Mouse (Mus musculus) neural tube, embryonic 11.5 days (tissue): ENCODE data around the gene L3mbtl1. TPM values are rescaled to one million over a fixed set of nuclear protein-coding genes. Genes with fewer than 3 reads are reported as not detected.
"Not testable (repeated sequence)": the region's sequence is repeated elsewhere in the genome, so short reads cannot be mapped to it uniquely, and the experiment has no call there.

Experiments
- ATAC-seq: fragments of 200-750 bp; cut with Nextera tagmentation; 2 replicates; pipeline ENCODE4 v1.8.0; 2017; ENCODE audit warnings: moderate number of reproducible peaks, mild to moderate bottlenecking, moderate TSS enrichment, moderate library complexity; ENCODE audit not compliant: insufficient read depth, low FRiP score, low TSS enrichment
- DNase-seq: peaks from one replicate; pipeline ENCODE4 v3.0.0-alpha.2; 2015; ENCODE audit warnings: low spot score
- H3K27ac ChIP-seq: fragments of 300-500 bp; sonication (generic); 2 replicates; pipeline ENCODE4 v1.5.1; 2014; ENCODE audit warnings: low read depth, mild to moderate bottlenecking, low read length
- H3K27me3 ChIP-seq: fragments of 300-500 bp; sonication (generic); 2 replicates; pipeline ENCODE4 v1.6.1; 2014; ENCODE audit warnings: mild to moderate bottlenecking, low read length, mixed read lengths; ENCODE audit not compliant: control insufficient read depth, insufficient read depth
- H3K36me3 ChIP-seq: fragments of 300-500 bp; sonication (generic); 2 replicates; pipeline ENCODE4 v1.6.1; 2014; ENCODE audit warnings: mild to moderate bottlenecking, low read length, moderate library complexity, mixed read lengths; ENCODE audit not compliant: control insufficient read depth, insufficient read depth
- H3K4me1 ChIP-seq: fragments of 300-500 bp; sonication (generic); 2 replicates; pipeline ENCODE4 v1.6.1; 2014; ENCODE audit warnings: low read length, mixed read lengths; ENCODE audit not compliant: control insufficient read depth, insufficient read depth
- H3K4me2 ChIP-seq: fragments of 300-500 bp; sonication (generic); 2 replicates; pipeline ENCODE4 v1.6.1; 2014; ENCODE audit warnings: low read depth, mild to moderate bottlenecking, moderate library complexity
- H3K4me3 ChIP-seq: fragments of 300-500 bp; sonication (generic); 2 replicates; pipeline ENCODE4 v1.5.1; 2014; ENCODE audit warnings: low read depth, low read length
- H3K9ac ChIP-seq: fragments of 300-500 bp; sonication (generic); 2 replicates; pipeline ENCODE4 v1.6.1; 2014; ENCODE audit warnings: mild to moderate bottlenecking, low read length
- H3K9me3 ChIP-seq: fragments of 300-500 bp; sonication (generic); 2 replicates; pipeline ENCODE4 v1.6.1; 2016; ENCODE audit warnings: low read length; ENCODE audit not compliant: control insufficient read depth
- WGBS: fragments of 180-500 bp; shearing (Covaris S2); extraction: QIAGEN DNeasy Blood & Tissue Kit; methylation state at CpG from one replicate; pipeline ENCODE4 v1.1.7; 2014; 5-methylcytosine and 5-hydroxymethylcytosine counted together
- polyA plus RNA-seq: library from polyadenylated mRNA; unstranded; fragments of >200 nt; fragmentation: Nextera tagmentation; extraction: Ambion mirVana; gene quantifications from 2 replicates; pipeline ENCODE4 v1.2.1, GENCODE M21; 2014

The L3mbtl1 gene
- polyA plus RNA-seq, result 0.05 TPM in 1 of 2 replicates, not detected in the other

DNA sequence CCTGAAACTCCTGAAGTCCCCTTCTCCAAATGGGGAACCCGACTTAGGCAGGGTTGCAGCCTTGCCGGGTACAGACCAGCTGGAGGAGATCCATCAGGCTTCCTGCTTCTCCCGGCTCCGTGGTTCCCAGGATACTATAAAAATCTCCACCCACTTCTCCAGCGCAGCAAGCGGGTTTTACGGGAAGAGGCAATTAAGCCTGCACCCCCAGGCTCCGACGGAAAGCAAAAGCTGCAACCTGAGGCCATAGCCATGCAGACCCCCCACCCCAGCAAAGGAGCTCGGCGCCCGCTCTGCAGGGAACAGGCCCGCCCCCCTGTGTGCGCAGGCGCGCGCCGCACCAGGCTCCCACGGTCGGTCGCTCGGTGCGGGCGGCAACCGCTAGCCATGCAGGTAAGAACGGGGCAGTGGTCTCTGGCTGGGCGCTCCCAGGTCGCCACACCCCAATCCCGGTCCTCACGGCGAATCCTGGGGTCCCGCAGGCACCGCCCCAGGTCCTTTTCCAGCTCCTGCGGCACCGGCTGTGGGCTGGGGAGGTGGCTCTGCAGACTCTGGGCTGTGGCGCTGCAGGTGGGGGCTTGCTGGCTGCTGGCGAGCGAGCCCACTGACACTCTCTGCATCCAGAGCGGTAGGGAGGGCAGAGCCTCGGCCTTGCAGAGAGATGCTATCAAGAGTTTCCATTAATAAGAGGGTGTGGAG is at the start of gene L3mbtl1:
Gene L3mbtl1, plus strand, starts transcription at position 325 of the 699 bp plus-strand sequence.
- Histone ChIP-seq H3K4me2 (peak within 1 kb of the TSS; percentile 93), H3K9ac (peak within 1 kb of the TSS; percentile 56), H3K4me3 (peak within 1 kb of the TSS; percentile 45), H3K27me3 (peaks cover 15% of the 10 kb centered on the region), H3K4me1 (0 out of 2 replicates have a peak, but pooled peaks cover 2% of the 10 kb centered on the region), H3K36me3 (0 out of 2 replicates have a peak, but pooled peaks cover 2% of the 10 kb centered on the region), H3K27ac (no peak within 1 kb of the TSS), H3K9me3 (no peaks in the 10 kb centered on the region)
- DNase-seq (peak; percentile 42), ATAC-seq (peak; percentile 49)
- WGBS, result under 1% methylated on average over 38 of the region's 40 CpGs

DNA sequence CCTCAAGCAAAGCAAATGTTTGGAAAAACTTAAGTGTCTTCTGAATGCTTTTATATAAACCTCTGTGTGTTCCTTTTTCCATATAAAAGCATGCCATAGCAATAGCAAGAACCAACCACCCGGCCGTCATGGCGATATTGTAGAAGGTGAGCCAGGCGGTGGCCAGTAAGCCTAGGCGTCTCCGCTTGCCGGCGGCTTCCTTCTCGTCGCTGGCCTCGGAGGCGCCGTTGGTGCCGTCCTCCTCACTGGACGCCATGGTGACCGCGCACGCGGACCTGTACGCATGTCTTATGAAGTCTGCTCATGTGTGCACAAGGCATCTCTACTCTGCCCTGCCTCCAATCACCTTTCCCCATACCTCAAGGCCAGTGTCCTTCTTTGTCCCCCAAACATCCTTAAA is 44.0 kb upstream of the L3mbtl1 start:
- 93% methylated on average over 16 of the region's 20 CpGs for WGBS
- not testable (repeated sequence) for H3K4me2 ChIP-seq, H3K27ac ChIP-seq, H3K4me3 ChIP-seq, H3K4me1 ChIP-seq, H3K9ac ChIP-seq, H3K27me3 ChIP-seq, H3K36me3 ChIP-seq, DNase-seq, ATAC-seq, H3K9me3 ChIP-seq

DNA sequence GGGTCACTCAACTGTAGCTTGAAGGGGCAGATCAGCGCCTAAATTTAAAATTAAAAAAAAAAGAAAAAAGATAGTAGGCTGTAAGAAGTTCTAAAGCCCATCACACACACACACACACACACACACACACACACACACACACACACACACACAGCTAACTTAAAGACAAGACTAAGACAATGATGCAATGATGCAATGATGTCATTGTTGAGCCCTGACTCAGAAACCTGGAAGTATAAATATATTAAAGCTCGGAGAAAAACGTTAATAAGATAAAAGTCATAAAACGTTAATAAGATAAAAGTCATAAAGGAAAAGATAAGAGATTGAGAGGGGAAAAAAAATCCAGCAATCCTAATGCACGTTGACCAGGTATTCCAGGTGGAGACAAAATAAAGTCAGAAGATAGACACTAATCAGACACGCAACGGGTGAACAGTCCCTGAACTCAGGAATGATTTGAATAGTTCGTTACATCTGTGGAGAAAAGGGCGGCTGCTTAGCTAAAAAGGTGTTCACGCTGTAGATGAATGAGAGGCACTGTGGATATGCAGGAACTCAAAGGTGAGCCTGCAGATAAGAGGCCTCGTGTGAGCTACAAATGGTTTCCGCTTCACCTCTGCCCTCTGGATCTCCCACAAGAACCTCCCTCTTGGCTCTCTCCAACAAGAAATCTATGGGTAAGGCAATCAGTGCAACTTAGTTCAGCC is 43.2 kb upstream of the L3mbtl1 start:
- WGBS, result 77% methylated on average over 12 of the region's 12 CpGs
- no peak for DNase-seq

DNA sequence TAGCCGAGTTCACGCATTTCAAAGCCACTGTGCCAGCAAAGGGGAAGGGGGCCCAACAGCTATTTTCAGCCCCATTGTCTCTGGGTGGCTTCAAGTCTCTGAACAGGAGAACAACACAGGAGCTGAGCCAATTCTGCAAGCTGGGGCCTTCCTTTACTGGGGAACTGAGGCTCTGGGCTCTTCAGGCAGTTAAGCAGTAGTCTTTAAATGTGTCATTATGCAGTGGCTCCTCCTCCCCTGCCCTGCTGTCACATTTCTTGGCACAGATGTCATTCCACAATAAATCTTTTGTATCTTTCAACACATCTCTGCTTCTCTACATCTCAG is 42.7 kb upstream of the L3mbtl1 start:
- no peaks in the 10 kb centered on the region; the same call in 1 of the 2 replicates for H3K4me1 ChIP-seq
- H3K4me3 ChIP-seq, result no peak overlapping the region
- no peaks in the 10 kb centered on the region for H3K27me3 ChIP-seq
- no peaks in the 10 kb centered on the region for H3K36me3 ChIP-seq
- H3K9me3 ChIP-seq, result no peaks in the 10 kb centered on the region
- 14% methylated on average over 2 of the region's 2 CpGs for WGBS
- H3K9ac ChIP-seq, result no peak overlapping the region
- H3K27ac ChIP-seq, result no peak overlapping the region
- ATAC-seq (no peak), DNase-seq (peak; percentile 16)
- no peak overlapping the region for H3K4me2 ChIP-seq

More for the DNA sequence above, 43.2 kb upstream of the L3mbtl1 start:
- Histone ChIP-seq H3K9me3 (no peaks in the 10 kb centered on the region), H3K4me2 (no peak overlapping the region), H3K4me3 (no peak overlapping the region), H3K27me3 (no peaks in the 10 kb centered on the region), H3K36me3 (no peaks in the 10 kb centered on the region), H3K4me1 (no peaks in the 10 kb centered on the region; the same call in 1 of the 2 replicates), H3K27ac (no peak overlapping the region), H3K9ac (no peak overlapping the region)
- no peak for ATAC-seq

DNA sequence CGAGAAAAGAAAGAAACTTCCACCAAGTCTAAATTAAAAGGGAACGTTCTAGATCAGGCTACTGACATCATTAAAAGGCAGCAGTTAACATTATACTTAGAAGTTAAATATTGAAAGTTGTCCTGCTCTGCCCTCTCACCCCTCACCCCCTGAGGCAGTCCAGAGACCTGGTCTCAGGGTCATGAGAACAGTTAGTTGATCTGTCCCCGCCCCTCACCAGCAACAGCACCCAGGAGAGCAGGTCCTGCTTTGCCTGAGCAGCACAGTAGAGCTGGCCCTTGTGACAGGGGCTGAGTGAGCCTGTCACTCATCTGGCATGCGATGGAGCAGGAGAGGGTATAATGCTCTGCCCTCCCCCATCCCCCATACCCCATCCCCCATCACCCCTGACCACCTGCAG is 37.4 kb upstream of the L3mbtl1 start:
- Histone ChIP-seq H3K27ac (no peak overlapping the region), H3K4me1 (no peaks in the 10 kb centered on the region), H3K27me3 (no peaks in the 10 kb centered on the region), H3K9me3 (no peaks in the 10 kb centered on the region), H3K36me3 (no peaks in the 10 kb centered on the region), H3K4me3 (no peak overlapping the region), H3K9ac (no peak overlapping the region), H3K4me2 (no peak overlapping the region)
- ATAC-seq (no peak), DNase-seq (no peak)
- WGBS, result 89% methylated on average over 4 of the region's 4 CpGs

DNA sequence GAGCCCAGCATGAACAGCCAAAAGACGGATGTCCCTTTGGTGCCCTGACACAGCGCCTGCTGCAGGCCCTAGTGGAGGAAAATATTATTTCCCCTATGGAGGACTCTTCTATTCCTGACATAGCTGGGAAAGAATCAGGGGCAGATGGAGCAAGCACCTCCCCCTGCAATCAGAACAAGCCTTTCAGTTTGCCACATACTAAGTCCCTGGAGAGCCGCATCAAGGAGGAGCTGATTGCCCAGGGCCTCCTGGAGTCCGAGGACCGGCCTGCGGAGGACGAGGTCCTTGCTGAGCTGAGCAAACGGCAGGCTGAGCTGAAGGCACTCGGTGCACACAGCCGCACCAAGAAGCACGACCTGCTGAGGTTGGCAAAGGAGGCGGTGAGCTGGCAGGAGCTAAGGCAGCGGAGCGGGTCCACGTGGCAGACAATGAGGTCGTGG is 35.2 kb upstream of the L3mbtl1 start:
- Histone ChIP-seq H3K27me3 (no peaks in the 10 kb centered on the region), H3K4me2 (no peak overlapping the region)

DNA sequence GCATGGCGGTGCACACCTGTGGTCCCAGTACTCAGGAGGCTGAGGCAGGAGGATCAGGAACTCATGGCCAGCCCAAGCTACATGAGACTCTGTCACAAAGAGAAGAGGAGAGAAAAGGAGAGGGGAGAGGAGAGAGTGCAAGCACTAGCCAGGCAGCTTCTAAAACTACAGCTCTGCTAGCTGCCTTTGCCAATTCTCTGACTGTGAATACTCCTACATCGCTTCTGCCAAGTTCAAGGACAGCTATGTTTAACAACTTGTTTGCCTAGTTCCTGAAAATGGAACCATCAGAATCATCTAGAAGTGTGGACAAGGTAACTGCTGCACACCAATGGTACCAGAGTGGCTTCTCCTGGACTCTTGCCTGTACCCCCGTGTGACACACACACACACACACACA is 29.2 kb upstream of the L3mbtl1 start:
- no peaks in the 10 kb centered on the region for H3K27me3 ChIP-seq
- ATAC-seq, result no peak
- WGBS, result 80% methylated on average over 3 of the region's 3 CpGs

More for the DNA sequence above, 35.2 kb upstream of the L3mbtl1 start:
- WGBS, result 45% methylated on average over 16 of the region's 16 CpGs
- H3K9ac ChIP-seq, result no peak overlapping the region; the same call in 1 of the 2 replicates
- ATAC-seq (no peak), DNase-seq (no peak)
- H3K9me3 ChIP-seq, result no peaks in the 10 kb centered on the region
- no peaks in the 10 kb centered on the region for H3K36me3 ChIP-seq
- H3K4me3 ChIP-seq, result no peak overlapping the region
- H3K27ac ChIP-seq, result no peak overlapping the region
- no peaks in the 10 kb centered on the region for H3K4me1 ChIP-seq

DNA sequence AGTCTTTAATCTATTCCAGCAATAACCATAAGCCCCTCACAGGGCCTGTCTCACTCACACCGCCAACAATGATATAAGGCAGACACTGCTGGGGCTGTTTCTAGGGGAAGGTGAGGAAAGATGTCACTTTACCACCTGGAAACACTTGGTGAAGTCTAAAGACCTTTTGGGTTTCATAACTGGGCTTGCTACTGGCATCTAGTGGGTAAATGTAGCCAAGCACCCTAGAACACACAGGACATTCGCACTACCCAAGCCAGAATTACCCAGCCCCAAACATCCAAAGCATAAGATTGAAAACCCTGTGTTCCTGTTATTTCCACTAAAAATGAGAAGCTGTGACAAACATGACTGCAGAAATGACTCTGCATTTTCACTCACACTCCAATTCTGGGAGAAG is 28.8 kb upstream of the L3mbtl1 start:
- no peaks in the 10 kb centered on the region for H3K36me3 ChIP-seq
- H3K4me2 ChIP-seq, result no peak overlapping the region
- no peaks in the 10 kb centered on the region for H3K4me1 ChIP-seq
- H3K27me3 ChIP-seq, result no peaks in the 10 kb centered on the region
- H3K4me3 ChIP-seq, result no peak overlapping the region
- H3K27ac ChIP-seq, result no peak overlapping the region
- H3K9me3 ChIP-seq, result no peaks in the 10 kb centered on the region
- 71% methylated on average over 2 of the region's 2 CpGs for WGBS
- DNase-seq (no peak), ATAC-seq (no peak)
- no peak overlapping the region for H3K9ac ChIP-seq

More for the DNA sequence above, 29.2 kb upstream of the L3mbtl1 start:
- Histone ChIP-seq H3K4me1 (no peaks in the 10 kb centered on the region), H3K9me3 (no peaks in the 10 kb centered on the region), H3K9ac (no peak overlapping the region), H3K4me3 (no peak overlapping the region), H3K27ac (no peak overlapping the region), H3K4me2 (no peak overlapping the region), H3K36me3 (no peaks in the 10 kb centered on the region)
- no peak for DNase-seq
